Mouse (Mus musculus) G1E (cell line): ENCODE measurements at regions not wholly inside any gene's neighbourhood (a gene's known extent, or its start where the extent isn't known, plus 50 kb on each side); places are given as distances from the start of the nearest gene placed in this dataset.

Experiments
- CTCF ChIP-seq: IDR thresholded peaks from 2 replicates; pipeline ENCODE4 v1.5.1; 2012; ENCODE audit warnings: low read depth, low read length, inconsistent platforms, mixed read lengths
- GATA1 ChIP-seq: IDR thresholded peaks from 2 replicates; pipeline ENCODE4 v1.6.1; 2012; ENCODE audit warnings: borderline replicate concordance, low read length, inconsistent platforms, mixed read lengths
- POLR2AphosphoS5 ChIP-seq: IDR thresholded peaks from 2 replicates; pipeline ENCODE4 v1.6.1; 2012; ENCODE audit warnings: low read depth, low read length, inconsistent platforms; ENCODE audit not compliant: insufficient replicate concordance
- TAL1 ChIP-seq: conservative IDR thresholded peaks from 2 replicates; pipeline ENCODE4 v1.6.1; 2012; ENCODE audit warnings: low read depth, low read length, inconsistent platforms, mixed read lengths

- TF ChIP-seq CTCF = no peak
- no peak for TF ChIP-seq TAL1
- no peak for TF ChIP-seq POLR2AphosphoS5
- TF ChIP-seq GATA1 = no peak
Observed at GRCm38 (mm10) chr2:159863185-159863584, 470.8 kb downstream of the Gm826 start.
